ENCODE assay signal across 23 mouse cellular contexts in genomic region chr6:99314746-99315145, GRCm38 (mm10).
DNase-seq lines count a peak whose midpoint lies in the region; ATAC-seq and TF ChIP-seq lines count a peak whose summit lies in the region.
"Had no signal": no experiment of that assay in that cellular context is flagged by ENCODE, and none has a peak within 500 bp of the region (broad histone marks: within the 10 kb centered on the region; RNA-seq: fewer than 3 reads in every experiment).

No protein-coding gene starts in this region.

- TF ChIP-seq CTCF in lung, postnatal 0 days (IDR thresholded peaks at IDR 0.05): no peak

- no peak overlapping the region for H3K9ac ChIP-seq in embryonic facial prominence, embryonic 14.5 days (ENCODE audit: low read depth, low read length)
- no peak overlapping the region for H3K9ac ChIP-seq in lung, postnatal 0 days (replicated peaks; ENCODE audit: low read depth)
- H3K9ac ChIP-seq: embryonic facial prominence, embryonic 12.5 days; forebrain, embryonic 12.5 days; hindbrain, embryonic 14.5 days had no signal

- H3K9me3 ChIP-seq in embryonic facial prominence, embryonic 14.5 days (ENCODE audit: control insufficient read depth, low read length): no peaks in the 10 kb centered on the region
- H3K9me3 ChIP-seq in embryonic facial prominence, embryonic 10.5 days: no peaks in the 10 kb centered on the region
- H3K9me3 ChIP-seq in lung, postnatal 0 days (ENCODE audit: low read length): no peaks in the 10 kb centered on the region
- H3K9me3 ChIP-seq: embryonic facial prominence, embryonic 12.5 days; forebrain, embryonic 12.5 days; G1E; heart, embryonic 10.5 days; hindbrain, embryonic 10.5 days had no signal

- no peak for ATAC-seq in embryonic facial prominence, embryonic 14.5 days (ENCODE audit: low read depth)
- no peak for ATAC-seq in lung, postnatal 0 days
- ATAC-seq: CD4-positive, CD25-positive, alpha-beta regulatory T cell, adult 4 months; forebrain, embryonic 16.5 days had no signal

- TF ChIP-seq EP300 in lung, postnatal 0 days (IDR thresholded peaks at IDR 0.05): no peak

- intact Hi-C loops in heart, postnatal 10 days (cut with DNase I): no loop called here

- H3K36me3 ChIP-seq in embryonic facial prominence, embryonic 14.5 days (ENCODE audit: control insufficient read depth, insufficient read depth, low read length): no peaks in the 10 kb centered on the region
- H3K36me3 ChIP-seq in embryonic facial prominence, embryonic 10.5 days (replicated peaks): no peaks in the 10 kb centered on the region
- no peaks in the 10 kb centered on the region for H3K36me3 ChIP-seq in lung, postnatal 0 days (ENCODE audit: insufficient read depth, low read length)
- H3K36me3 ChIP-seq: embryonic facial prominence, embryonic 12.5 days; forebrain, embryonic 12.5 days; heart, embryonic 10.5 days; hindbrain, embryonic 10.5 days had no signal

- H3K4me3 ChIP-seq in embryonic facial prominence, embryonic 14.5 days (ENCODE audit: low read depth, low read length): no peak overlapping the region
- no peak overlapping the region for H3K4me3 ChIP-seq in embryonic facial prominence, embryonic 10.5 days
- no peak overlapping the region for H3K4me3 ChIP-seq in lung, postnatal 0 days (ENCODE audit: low read depth, low read length)
- H3K4me3 ChIP-seq: embryonic facial prominence, embryonic 12.5 days; forebrain, embryonic 12.5 days; heart, embryonic 10.5 days; hindbrain, embryonic 10.5 days had no signal

- no peak overlapping the region for H3K27ac ChIP-seq in embryonic facial prominence, embryonic 14.5 days (replicated peaks; ENCODE audit: low read depth, low read length)
- no peak overlapping the region for H3K27ac ChIP-seq in embryonic facial prominence, embryonic 10.5 days (replicated peaks)
- no peak overlapping the region for H3K27ac ChIP-seq in lung, postnatal 0 days (ENCODE audit: low read length)
- H3K27ac ChIP-seq: embryonic facial prominence, embryonic 12.5 days; forebrain, embryonic 12.5 days; heart, embryonic 10.5 days; hindbrain, embryonic 10.5 days; hindbrain, embryonic 14.5 days had no signal

- H3K4me2 ChIP-seq in embryonic facial prominence, embryonic 14.5 days (ENCODE audit: low read depth, low read length): no peak overlapping the region
- no peak overlapping the region for H3K4me2 ChIP-seq in lung, postnatal 0 days (replicated peaks; ENCODE audit: low read depth, low read length)
- H3K4me2 ChIP-seq: embryonic facial prominence, embryonic 12.5 days; forebrain, embryonic 12.5 days; hindbrain, embryonic 14.5 days had no signal

- H3K27me3 ChIP-seq in embryonic facial prominence, embryonic 14.5 days (replicated peaks; ENCODE audit: control insufficient read depth, insufficient read depth, low read length): no peaks in the 10 kb centered on the region
- no peaks in the 10 kb centered on the region for H3K27me3 ChIP-seq in embryonic facial prominence, embryonic 10.5 days (replicated peaks; ENCODE audit: low read depth, poor library complexity, severe bottlenecking)
- no peaks in the 10 kb centered on the region for H3K27me3 ChIP-seq in lung, postnatal 0 days (replicated peaks; ENCODE audit: insufficient read depth, low read length)
- H3K27me3 ChIP-seq: embryonic facial prominence, embryonic 12.5 days; forebrain, embryonic 12.5 days had no signal

- no peaks in the 10 kb centered on the region for H3K4me1 ChIP-seq in embryonic facial prominence, embryonic 14.5 days (ENCODE audit: control insufficient read depth, insufficient read depth, low read length)
- H3K4me1 ChIP-seq in embryonic facial prominence, embryonic 10.5 days: peaks cover 33% of the 10 kb centered on the region
- H3K4me1 ChIP-seq in lung, postnatal 0 days (ENCODE audit: insufficient read depth, low read depth, low read length): no peaks in the 10 kb centered on the region

- DNase-seq in embryonic facial prominence, embryonic 14.5 days (ENCODE audit: low spot score): peak; percentile 54
- DNase-seq in embryonic facial prominence, embryonic 10.5 days (ENCODE audit: low spot score): no peak
- DNase-seq in heart, postnatal 10 days: peak; percentile 16 to 18
- no peak for DNase-seq in heart, adult 11 months
- DNase-seq in kidney, postnatal 10 days: peak; percentile 38
- DNase-seq in kidney, postnatal 4 days: no peak
- peak; percentile 18 for DNase-seq in lung, postnatal 0 days (ENCODE audit: low spot score)
- no peak for DNase-seq in lung, postnatal 25 days (ENCODE audit: low spot score)
- DNase-seq: adrenal gland, postnatal 10 days; B cell, adult 2 months; cerebellum, adult 11 months; cerebellum, adult 8-10 months; cerebellum, postnatal 14 days; embryo, embryonic 11 days; gastrocnemius, postnatal 10 days had no signal

- WGBS in embryonic facial prominence, embryonic 14.5 days: 48% methylated on average over 3 of the region's 3 CpGs
- 64% methylated on average over 3 of the region's 3 CpGs for WGBS in embryonic facial prominence, embryonic 10.5 days
- WGBS in lung, postnatal 0 days: 57% methylated on average over 3 of the region's 3 CpGs

Comparison
In these comparisons a context has a peak if more than half of its experiments do, and no peak if none do; other contexts are left out.
1. DNase-seq: peak in embryonic facial prominence, embryonic 14.5 days (single experiment), heart, postnatal 10 days (2 of 2), kidney, postnatal 10 days (single experiment) and lung, postnatal 0 days (single experiment); none in embryonic facial prominence, embryonic 10.5 days (single experiment), heart, adult 11 months (single experiment), kidney, postnatal 4 days (0 of 2) and lung, postnatal 25 days (single experiment).